Mouse (Mus musculus) mammary gland, adult 2 months (tissue): ENCODE data around the gene Slc7a6. TPM values are rescaled to one million over a fixed set of nuclear protein-coding genes. Genes with fewer than 3 reads are reported as not detected.

Experiments used
- polyA plus RNA-seq: library from polyadenylated mRNA; depleted of rRNA; stranded (reverse); fragments of >200 nt; gene quantifications from 2 replicates; pipeline ENCODE4 v1.2.3, GENCODE M21; 2012; ENCODE audit warnings: low replicate concordance; rRNA removed

Gene Slc7a6
- 30.1 and 60.5 TPM in 2 replicates for polyA plus RNA-seq

GRCm38 (mm10) chr8:106168356-106169016 lies at the start of gene Slc7a6:
Slc7a6 (plus strand) TSS chr8:106168857.

GRCm38 (mm10) chr8:106136156-106137130 lies 32.2 kb upstream of the Slc7a6 start, which contains the start of gene Esrp2:
Esrp2 (minus strand) TSS chr8:106136974.

GRCm38 (mm10) chr8:106149801-106150652 lies 18.6 kb upstream of the Slc7a6 start, which contains the start of gene Pla2g15:
Pla2g15 (plus strand) TSS chr8:106150399.

GRCm38 (mm10) chr8:106210821-106211345 lies 42.2 kb downstream of the Slc7a6 start, which contains the start of the genes Slc7a6os and Prmt7:
Slc7a6os (minus strand) TSS chr8:106210935.
Prmt7 (plus strand) TSS chr8:106210936.

Other genes with a start within 250 kb of the Slc7a6 start
- gene Ctrl, start 235.0 kb upstream of the Slc7a6 start, polyA plus RNA-seq = 3.0 and 3.2 TPM in 2 replicates
- 155 and 284 TPM in 2 replicates for gene Psmb10, start 230.4 kb upstream of the Slc7a6 start, polyA plus RNA-seq
- 4.1 and 5.4 TPM in 2 replicates for gene Lcat, start 225.5 kb upstream of the Slc7a6 start, polyA plus RNA-seq
- 43.9 and 52.9 TPM in 2 replicates for gene Slc12a4, start 202.8 kb upstream of the Slc7a6 start, polyA plus RNA-seq
- gene Dpep3, start 189.4 kb upstream of the Slc7a6 start, polyA plus RNA-seq = 0.67 and 0.73 TPM in 2 replicates
- gene Dus2, start 177.5 kb upstream of the Slc7a6 start, polyA plus RNA-seq = 16.2 and 27.0 TPM in 2 replicates
- not detected in 2 replicates for gene Dpep2nb, start 162.9 kb upstream of the Slc7a6 start, polyA plus RNA-seq
- gene Ddx28, start 157.0 kb upstream of the Slc7a6 start, polyA plus RNA-seq = 10.0 and 17.6 TPM in 2 replicates
- 29.5 and 59.1 TPM in 2 replicates for gene Nfatc3, start 110.0 kb upstream of the Slc7a6 start, polyA plus RNA-seq
- gene Esrp2, start 31.9 kb upstream of the Slc7a6 start, polyA plus RNA-seq = 20.9 and 24.4 TPM in 2 replicates
- gene Pla2g15, start 18.5 kb upstream of the Slc7a6 start, polyA plus RNA-seq = 25.3 and 27.1 TPM in 2 replicates
- gene Slc7a6os, start 42.1 kb downstream of the Slc7a6 start, polyA plus RNA-seq = 14.5 and 21.3 TPM in 2 replicates
- 20.5 and 30.4 TPM in 2 replicates for gene Prmt7, start 42.1 kb downstream of the Slc7a6 start, polyA plus RNA-seq
- gene Smpd3, start 169.1 kb downstream of the Slc7a6 start, polyA plus RNA-seq = 14.2 TPM in 2 replicates
- 2.5 and 2.9 TPM in 2 replicates for gene Zfp90, start 246.5 kb downstream of the Slc7a6 start, polyA plus RNA-seq